Mouse (Mus musculus) hindbrain, embryonic 12.5 days (tissue): ENCODE results near the gene Synj2bp. TPM values are rescaled to one million over a fixed set of nuclear protein-coding genes. Genes with fewer than 3 reads are reported as not detected.
"Not testable (repeated sequence)": the region's sequence is repeated elsewhere in the genome, so short reads cannot be mapped to it uniquely, and the experiment has no call there.

Experiments used
- ATAC-seq: fragments of 200-750 bp; cut with Nextera tagmentation; 2 replicates; pipeline ENCODE4 v1.8.0; 2017; ENCODE audit warnings: moderate TSS enrichment; ENCODE audit not compliant: low FRiP score
- H3K27ac ChIP-seq: fragments of 300-500 bp; sonication (generic); 2 replicates; pipeline ENCODE4 v1.5.1; 2016; ENCODE audit warnings: mild to moderate bottlenecking
- H3K27me3 ChIP-seq: fragments of 300-500 bp; sonication (generic); 2 replicates; pipeline ENCODE4 v1.6.1; 2016; ENCODE audit warnings: mild to moderate bottlenecking
- H3K36me3 ChIP-seq: fragments of 300-500 bp; sonication (generic); 2 replicates; pipeline ENCODE4 v1.6.1; 2016; ENCODE audit warnings: mild to moderate bottlenecking
- H3K4me1 ChIP-seq: fragments of 300-500 bp; sonication (generic); 2 replicates; pipeline ENCODE4 v1.6.1; 2016
- H3K4me2 ChIP-seq: fragments of 300-500 bp; sonication (generic); replicated peaks from 2 replicates; pipeline ENCODE4 v1.6.1; 2016; ENCODE audit warnings: mild to moderate bottlenecking
- H3K4me3 ChIP-seq: fragments of 300-500 bp; sonication (generic); 2 replicates; pipeline ENCODE4 v1.5.1; 2016; ENCODE audit warnings: mild to moderate bottlenecking
- H3K9ac ChIP-seq: fragments of 300-500 bp; sonication (generic); 2 replicates; pipeline ENCODE4 v1.6.1; 2016; ENCODE audit warnings: mild to moderate bottlenecking, moderate library complexity
- H3K9me3 ChIP-seq: fragments of 300-500 bp; sonication (generic); replicated peaks from 2 replicates; pipeline ENCODE4 v1.6.1; 2016; ENCODE audit warnings: mild to moderate bottlenecking
- WGBS: fragments of 180-500 bp; shearing (Covaris S2); methylation state at CpG from one replicate; pipeline ENCODE4 v1.1.7; 2016; 5-methylcytosine and 5-hydroxymethylcytosine counted together
- polyA plus RNA-seq: library from polyadenylated mRNA; unstranded; fragments of >200 nt; fragmentation: Nextera tagmentation; extraction: Ambion mirVana; gene quantifications from 2 replicates; pipeline ENCODE4 v1.2.1, GENCODE M21; 2016

The Synj2bp gene
- polyA plus RNA-seq = 34.0 and 39.4 TPM in 2 replicates

DNA sequence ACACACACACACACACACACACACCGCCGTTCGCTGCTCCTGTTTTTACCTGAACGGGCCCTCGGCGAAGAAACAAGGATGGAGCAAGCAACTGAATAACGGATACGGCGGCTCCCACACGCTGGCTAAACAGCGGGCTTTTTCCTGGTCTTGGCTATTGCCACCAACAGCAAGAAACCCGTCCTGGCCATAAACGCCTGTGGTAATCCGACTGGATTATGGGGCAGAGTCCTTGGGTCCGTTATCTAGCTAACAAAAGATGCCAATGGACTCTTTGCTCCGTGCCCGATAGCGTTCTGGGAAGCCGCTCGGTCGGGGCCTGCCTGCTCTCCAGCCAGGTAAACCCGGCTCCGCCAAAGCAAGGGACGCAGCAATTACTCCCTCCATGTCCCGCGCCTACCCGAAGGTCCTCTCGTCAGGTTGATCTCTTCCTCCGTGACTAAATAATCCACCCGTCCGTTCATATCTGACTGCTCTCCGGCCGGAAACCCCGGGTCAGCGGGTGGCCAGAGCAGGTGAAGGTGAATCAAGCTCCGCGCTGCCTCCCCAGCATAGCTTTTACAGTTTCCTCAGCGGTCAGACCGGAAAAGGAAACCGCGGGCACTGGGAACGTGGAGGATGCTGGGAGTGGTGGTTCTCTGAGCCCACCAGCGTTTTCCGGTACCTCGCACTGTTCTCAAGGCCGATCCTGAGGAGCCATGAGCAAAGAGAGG, at the start of gene Synj2bp, which contains the start of gene Gm20498:
Gene Synj2bp, minus strand, starts transcription at position 596 of the 713 bp plus-strand sequence.
Gene Gm20498, minus strand, starts transcription at position 590 of the 713 bp plus-strand sequence.
- Histone ChIP-seq H3K9ac (peak within 1 kb of the TSS; percentile 82), H3K9me3 (no peaks in the 10 kb centered on the region), H3K27me3 (no peaks in the 10 kb centered on the region), H3K36me3 (no peaks in the 10 kb centered on the region), H3K27ac (peak within 1 kb of the TSS; percentile 68), H3K4me1 (peaks cover 16% of the 10 kb centered on the region), H3K4me2 (peak within 1 kb of the TSS; percentile 81), H3K4me3 (peak within 1 kb of the TSS; percentile 83)
- ATAC-seq = peak; percentile 95
- under 1% methylated on average over 46 of the region's 46 CpGs for WGBS

DNA sequence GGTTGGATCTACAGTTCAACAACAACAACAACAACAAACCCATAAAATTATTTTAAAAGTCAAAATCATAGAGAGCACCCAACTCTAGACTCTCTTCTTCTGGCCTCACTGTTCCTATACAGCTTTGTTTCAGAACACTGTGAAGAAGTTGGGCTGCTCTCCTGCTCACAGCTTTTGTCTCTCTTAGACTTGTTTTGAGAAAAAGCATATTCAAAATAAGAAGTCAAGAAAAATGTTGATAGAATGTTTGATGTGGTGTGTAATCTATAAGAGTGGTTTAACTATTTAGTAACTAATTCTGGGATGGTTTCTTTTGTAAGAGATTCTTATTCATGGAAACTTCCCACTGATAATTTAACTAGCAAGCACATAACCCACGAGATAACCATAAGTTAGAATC, 35.7 kb upstream of the Synj2bp start, which contains the start of gene Adam21:
Gene Adam21, minus strand, starts transcription at position 101 of the 400 bp plus-strand sequence.
- Histone ChIP-seq H3K4me3 (no peak within 1 kb of the TSS), H3K9me3 (no peaks in the 10 kb centered on the region), H3K27ac (no peak within 1 kb of the TSS), H3K36me3 (peaks cover 19% of the 10 kb centered on the region; the same call in 1 of the 2 replicates), H3K9ac (no peak within 1 kb of the TSS), H3K4me1 (no peaks in the 10 kb centered on the region), H3K4me2 (no peak within 1 kb of the TSS), H3K27me3 (no peaks in the 10 kb centered on the region)
- WGBS = 89% methylated on average over 1 of the region's 1 CpGs
- no peak for ATAC-seq

DNA sequence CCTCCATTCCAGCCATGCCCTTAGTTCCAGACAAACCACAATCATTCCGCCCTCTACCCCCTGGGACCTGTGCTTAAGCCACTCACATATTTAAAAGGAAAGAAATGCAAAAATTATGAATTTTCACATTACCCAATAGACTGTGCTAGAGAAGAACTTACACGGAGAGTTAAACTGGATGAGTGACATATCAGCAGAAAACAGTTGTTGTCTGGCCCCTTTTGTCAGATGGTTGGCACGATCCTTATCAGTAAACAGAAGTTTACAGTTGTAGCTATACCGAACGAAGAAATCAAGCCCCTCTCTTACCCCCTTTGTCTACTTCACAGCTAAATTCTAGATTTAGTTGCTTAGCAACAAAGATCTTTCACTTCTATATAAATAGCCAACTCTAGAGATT, 35.2 kb upstream of the Synj2bp start:
- Histone ChIP-seq H3K4me3 (no peak overlapping the region), H3K4me1 (no peaks in the 10 kb centered on the region), H3K9me3 (no peaks in the 10 kb centered on the region), H3K27me3 (no peaks in the 10 kb centered on the region), H3K27ac (no peak overlapping the region), H3K36me3 (peaks cover 16% of the 10 kb centered on the region; the same call in 1 of the 2 replicates), H3K9ac (no peak overlapping the region), H3K4me2 (no peak overlapping the region)
- ATAC-seq = no peak
- 86% methylated on average over 5 of the region's 5 CpGs for WGBS

DNA sequence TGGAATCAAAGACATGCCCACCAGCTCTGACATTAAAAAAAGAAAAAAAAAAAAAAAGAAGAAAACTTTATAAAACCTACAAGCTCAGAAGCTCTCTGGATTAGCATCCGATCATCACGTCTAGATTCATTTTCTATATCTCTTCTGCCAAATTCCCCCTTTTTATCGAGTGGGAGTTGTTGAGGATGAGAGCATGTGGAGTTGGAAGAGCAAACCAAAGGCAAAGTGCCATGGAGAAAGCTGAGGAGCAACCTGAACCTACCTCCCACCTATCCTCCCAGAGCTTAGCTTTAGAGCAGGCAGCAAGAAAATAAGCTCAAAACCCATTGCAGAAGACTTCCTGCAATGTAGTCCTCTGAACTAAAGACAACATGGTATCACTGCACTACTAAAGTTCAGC, 31.5 kb upstream of the Synj2bp start:
- H3K9ac ChIP-seq = no peak overlapping the region
- H3K4me3 ChIP-seq = no peak overlapping the region
- no peak overlapping the region for H3K4me2 ChIP-seq
- no peaks in the 10 kb centered on the region for H3K4me1 ChIP-seq
- ATAC-seq = no peak
- H3K9me3 ChIP-seq = no peaks in the 10 kb centered on the region
- no peaks in the 10 kb centered on the region for H3K27me3 ChIP-seq
- no peak overlapping the region for H3K27ac ChIP-seq
- WGBS = 96% methylated on average over 3 of the region's 3 CpGs
- no peaks in the 10 kb centered on the region for H3K36me3 ChIP-seq

DNA sequence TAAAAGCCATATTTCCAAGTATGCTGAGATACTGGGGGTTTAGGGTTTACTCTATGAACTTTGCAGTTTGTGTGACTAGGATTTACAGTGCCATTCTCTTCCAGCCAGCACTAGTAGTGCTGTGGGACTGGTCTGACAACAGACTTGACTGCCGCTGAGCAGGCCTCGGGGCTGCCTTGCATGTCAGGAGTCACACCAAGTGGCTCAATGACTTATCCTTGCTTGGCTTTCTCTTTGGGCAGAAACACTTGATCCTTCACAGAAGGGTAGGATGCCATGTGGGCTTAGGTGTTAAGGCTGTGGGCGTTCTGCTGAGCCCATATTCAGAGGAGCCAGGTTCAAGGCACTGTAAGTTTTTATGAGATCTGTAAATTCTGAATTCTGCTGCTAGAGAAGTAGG, 16.6 kb upstream of the Synj2bp start:
- no peaks in the 10 kb centered on the region for H3K9me3 ChIP-seq
- H3K27ac ChIP-seq = no peak overlapping the region
- no peaks in the 10 kb centered on the region for H3K36me3 ChIP-seq
- no peaks in the 10 kb centered on the region for H3K4me1 ChIP-seq
- ATAC-seq = no peak
- WGBS = 88% methylated on average over 3 of the region's 3 CpGs
- H3K27me3 ChIP-seq = no peaks in the 10 kb centered on the region
- H3K4me2 ChIP-seq = no peak overlapping the region
- no peak overlapping the region for H3K4me3 ChIP-seq
- no peak overlapping the region for H3K9ac ChIP-seq

DNA sequence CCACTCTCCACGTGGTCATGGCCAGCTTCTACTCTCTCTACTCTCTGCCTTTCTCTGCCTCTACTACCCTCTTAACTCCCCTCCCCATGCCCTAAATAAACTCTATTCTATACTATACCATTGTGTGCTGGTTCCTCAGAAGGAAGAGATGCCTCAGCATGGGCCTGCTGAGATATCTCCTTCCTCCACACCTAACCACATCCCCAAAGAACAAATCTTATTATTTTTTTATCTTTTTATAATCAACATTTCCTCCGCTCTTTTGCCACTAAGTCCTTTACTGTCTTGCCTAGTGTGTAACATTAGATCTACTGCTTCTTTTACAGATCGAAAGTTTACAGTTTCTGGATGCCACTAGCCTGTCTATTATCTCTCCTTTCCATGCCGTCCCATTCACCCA, 14.5 kb upstream of the Synj2bp start:
- no peaks in the 10 kb centered on the region for H3K4me1 ChIP-seq
- H3K27me3 ChIP-seq = no peaks in the 10 kb centered on the region
- H3K36me3 ChIP-seq = no peaks in the 10 kb centered on the region
- H3K9ac ChIP-seq = no peak overlapping the region
- H3K4me2 ChIP-seq = no peak overlapping the region
- H3K4me3 ChIP-seq = no peak overlapping the region
- no peaks in the 10 kb centered on the region for H3K9me3 ChIP-seq
- no peak for ATAC-seq
- 78% methylated on average over 4 of the region's 4 CpGs for WGBS
- no peak overlapping the region for H3K27ac ChIP-seq

DNA sequence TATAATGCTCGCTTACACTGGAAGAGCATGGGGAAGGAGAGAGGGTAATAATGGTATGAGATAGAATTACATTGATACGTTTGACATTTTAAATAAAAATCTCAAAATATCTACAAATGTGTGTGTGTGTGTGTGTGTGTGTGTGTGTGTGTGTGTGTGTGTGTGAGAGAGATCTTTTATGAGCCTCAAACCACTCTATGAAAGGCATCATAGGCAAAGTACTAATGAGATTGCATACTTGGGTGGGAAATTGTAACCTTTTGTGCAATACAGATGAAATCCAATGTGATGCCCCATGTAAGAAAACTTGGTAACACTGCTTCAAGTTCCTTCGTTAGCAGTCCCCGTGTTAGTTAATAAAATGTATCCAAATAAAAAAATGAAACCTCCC, 313 bp upstream of the Synj2bp start:
- peak overlapping the region; percentile 83 for H3K4me3 ChIP-seq
- 0 out of 2 replicates have a peak, but pooled peaks have one; percentile 46 for ATAC-seq
- no peaks in the 10 kb centered on the region for H3K36me3 ChIP-seq
- H3K27ac ChIP-seq = peak overlapping the region; percentile 68
- no peaks in the 10 kb centered on the region for H3K27me3 ChIP-seq
- WGBS = 33% methylated on average over 4 of the region's 4 CpGs
- peak overlapping the region; percentile 82 for H3K9ac ChIP-seq
- peaks cover 16% of the 10 kb centered on the region for H3K4me1 ChIP-seq
- peak overlapping the region; percentile 81 for H3K4me2 ChIP-seq
- no peaks in the 10 kb centered on the region for H3K9me3 ChIP-seq

DNA sequence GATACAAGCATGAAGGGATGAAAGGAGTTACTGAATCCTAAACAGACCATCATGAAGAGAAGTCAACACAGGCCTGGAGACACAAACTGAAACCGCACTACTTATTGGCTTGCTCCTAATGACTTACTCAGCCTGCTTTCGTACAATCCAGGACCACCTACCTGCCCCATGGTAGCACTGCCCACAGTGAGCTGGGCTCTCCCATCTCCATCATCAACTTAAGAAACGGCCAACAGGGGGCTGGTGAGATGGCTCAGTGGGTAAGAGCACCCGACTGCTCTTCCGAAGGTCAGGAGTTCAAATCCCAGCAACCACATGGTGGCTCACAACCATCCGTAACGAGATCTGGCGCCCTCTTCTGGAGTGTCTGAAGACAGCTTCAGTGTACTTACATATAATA, 2.1 kb downstream of the Synj2bp start:
- peaks cover 16% of the 10 kb centered on the region for H3K4me1 ChIP-seq
- H3K9ac ChIP-seq, H3K36me3 ChIP-seq, H3K9me3 ChIP-seq, H3K4me3 ChIP-seq, H3K27me3 ChIP-seq, H3K27ac ChIP-seq, ATAC-seq, H3K4me2 ChIP-seq: not testable (repeated sequence)
- 67% methylated on average over 7 of the region's 8 CpGs for WGBS

DNA sequence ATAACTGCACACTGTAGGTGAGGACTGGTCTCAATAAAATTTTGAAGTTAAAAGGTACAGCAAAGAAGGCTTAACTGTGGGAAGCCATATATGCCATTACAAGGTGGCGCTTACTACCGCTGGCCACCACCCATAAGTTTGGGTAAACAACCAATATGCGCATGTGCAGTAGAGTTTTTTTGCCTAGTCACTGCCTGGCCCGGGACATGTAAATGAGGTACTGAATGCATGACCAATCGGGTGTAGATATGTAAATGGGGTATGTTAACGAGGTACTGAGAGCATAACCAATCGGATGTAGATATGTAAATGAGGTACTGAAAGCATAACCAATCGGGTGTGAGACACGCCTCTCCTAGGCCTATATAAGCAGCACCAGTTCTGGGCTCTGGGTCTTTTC, 35.8 kb downstream of the Synj2bp start:
- H3K4me2 ChIP-seq, H3K4me1 ChIP-seq, H3K4me3 ChIP-seq, ATAC-seq, H3K36me3 ChIP-seq, H3K27ac ChIP-seq, H3K27me3 ChIP-seq, H3K9me3 ChIP-seq, H3K9ac ChIP-seq: not testable (repeated sequence)
- WGBS = 95% methylated on average over 9 of the region's 9 CpGs

DNA sequence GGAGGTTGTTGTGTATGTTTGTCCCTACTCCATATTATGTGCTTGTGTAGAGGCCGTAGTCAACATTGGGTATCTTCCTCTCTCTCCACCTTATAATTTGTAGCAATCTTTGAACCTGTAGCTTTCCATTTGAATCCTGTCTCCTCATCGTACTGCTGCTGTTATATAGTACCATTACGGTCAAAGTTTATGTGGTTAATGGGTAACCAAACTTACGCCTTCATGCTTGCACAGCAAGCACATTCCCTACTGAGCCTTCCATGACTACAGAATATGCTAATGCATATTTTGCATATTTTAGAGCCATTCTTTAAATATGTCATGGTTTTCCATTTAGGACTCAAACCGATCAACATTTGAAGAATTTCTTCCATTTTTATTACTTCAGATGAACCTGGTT, 42.2 kb downstream of the Synj2bp start:
- Histone ChIP-seq H3K4me1 (no peaks in the 10 kb centered on the region), H3K9me3 (no peaks in the 10 kb centered on the region), H3K4me2 (no peak overlapping the region), H3K27me3 (no peaks in the 10 kb centered on the region), H3K27ac (no peak overlapping the region), H3K4me3 (no peak overlapping the region), H3K36me3 (no peaks in the 10 kb centered on the region; the same call in 1 of the 2 replicates), H3K9ac (no peak overlapping the region)
- no peak for ATAC-seq
- 94% methylated on average over 5 of the region's 5 CpGs for WGBS

DNA sequence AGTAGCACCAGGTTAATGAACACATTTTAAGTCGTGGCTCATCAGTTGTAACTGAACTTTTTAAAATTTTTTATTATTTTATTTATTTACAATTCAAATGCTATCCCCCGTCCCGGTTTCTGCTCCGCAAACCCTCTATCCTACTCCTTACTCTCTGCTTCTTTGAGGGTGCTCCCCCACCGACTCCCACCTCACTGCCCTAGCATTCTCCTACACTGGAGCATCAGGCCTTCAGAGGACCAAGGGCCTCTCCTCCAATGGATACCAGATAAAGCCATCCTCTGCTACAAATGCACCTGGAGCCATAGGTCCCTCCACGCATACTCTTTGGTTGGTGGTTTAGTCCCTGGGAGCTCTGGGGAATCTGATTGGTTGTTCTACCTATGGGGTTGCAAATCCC, 47.4 kb downstream of the Synj2bp start:
- Histone ChIP-seq H3K9ac (peak overlapping the region; percentile 54; the same call in 1 of the 2 replicates), H3K36me3 (no peaks in the 10 kb centered on the region), H3K9me3 (no peaks in the 10 kb centered on the region), H3K27me3 (no peaks in the 10 kb centered on the region), H3K4me3 (peak overlapping the region; percentile 54), H3K27ac (no peak overlapping the region; the same call in 1 of the 2 replicates), H3K4me1 (peaks cover 4% of the 10 kb centered on the region; the same call in 1 of the 2 replicates), H3K4me2 (peak overlapping the region; percentile 64)
- peak; percentile 42; the same call in 1 of the 2 replicates for ATAC-seq
- 44% methylated on average over 6 of the region's 6 CpGs for WGBS

DNA sequence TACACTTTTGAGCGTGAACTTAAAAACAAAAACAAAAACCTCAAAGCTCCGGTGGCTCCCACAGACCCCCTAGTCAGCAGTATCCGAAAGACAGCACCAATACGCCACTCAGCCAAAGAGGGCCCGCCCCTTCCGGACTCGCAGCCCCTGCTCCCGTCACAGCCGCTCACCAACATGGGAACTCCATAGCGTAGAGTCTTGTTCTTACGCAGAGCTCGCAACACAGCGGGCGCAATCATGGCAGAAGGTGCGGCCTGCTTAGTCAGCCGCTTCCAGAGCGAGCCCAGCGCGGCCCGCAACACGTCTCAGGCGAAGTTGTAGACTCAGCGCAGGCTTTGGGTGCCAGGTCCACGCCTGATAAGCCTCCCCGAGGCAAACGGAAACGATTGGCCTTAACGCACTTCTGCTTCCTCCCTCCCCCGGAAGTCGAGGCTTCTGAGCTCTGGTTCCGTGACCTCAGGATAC, 48.0 kb downstream of the Synj2bp start, which contains the start of gene Cox16:
Gene Cox16, minus strand, starts transcription at position 401 of the 465 bp plus-strand sequence.
- peak within 1 kb of the TSS; percentile 64 for H3K4me2 ChIP-seq
- peak within 1 kb of the TSS; percentile 90 for H3K27ac ChIP-seq
- H3K27me3 ChIP-seq = no peaks in the 10 kb centered on the region
- H3K9me3 ChIP-seq = no peaks in the 10 kb centered on the region
- no peaks in the 10 kb centered on the region for H3K36me3 ChIP-seq
- ATAC-seq = peak; percentile 99
- H3K4me3 ChIP-seq = peak within 1 kb of the TSS; percentile 54
- H3K9ac ChIP-seq = peak within 1 kb of the TSS; percentile 54
- H3K4me1 ChIP-seq = peaks cover 4% of the 10 kb centered on the region; the same call in 1 of the 2 replicates
- WGBS = under 1% methylated on average over 31 of the region's 31 CpGs
